Mouse (Mus musculus) kidney, adult 2 months (tissue): ENCODE results near the gene Ttc36.

Experiments
- CTCF ChIP-seq: fragments of 200-500 bp; conservative IDR thresholded peaks from 2 replicates; pipeline ENCODE4 v1.5.1; 2011; ENCODE audit warnings: low read depth, mild to moderate bottlenecking, control low read depth, low read length, moderate library complexity, mixed read lengths; ENCODE audit not compliant: insufficient read depth, insufficient read length
- POLR2A ChIP-seq: fragments of 200-500 bp; IDR thresholded peaks from one replicate; pipeline ENCODE4 v1.6.1; 2011; ENCODE audit warnings: low read depth, low read length, control low read depth

- no peak for TF ChIP-seq CTCF
- TF ChIP-seq POLR2A = no peak
These were observed 2.9 kb downstream of the Ttc36 start for GRCm38 (mm10) chr9:44799958-44800324.
